Mouse (Mus musculus) kidney, adult 9 months (tissue): ENCODE results near the gene Nup214.

Experiments
- DNase-seq: peaks from one replicate; pipeline ENCODE4 v3.0.0; 2022

Gene Nup214

DNA sequence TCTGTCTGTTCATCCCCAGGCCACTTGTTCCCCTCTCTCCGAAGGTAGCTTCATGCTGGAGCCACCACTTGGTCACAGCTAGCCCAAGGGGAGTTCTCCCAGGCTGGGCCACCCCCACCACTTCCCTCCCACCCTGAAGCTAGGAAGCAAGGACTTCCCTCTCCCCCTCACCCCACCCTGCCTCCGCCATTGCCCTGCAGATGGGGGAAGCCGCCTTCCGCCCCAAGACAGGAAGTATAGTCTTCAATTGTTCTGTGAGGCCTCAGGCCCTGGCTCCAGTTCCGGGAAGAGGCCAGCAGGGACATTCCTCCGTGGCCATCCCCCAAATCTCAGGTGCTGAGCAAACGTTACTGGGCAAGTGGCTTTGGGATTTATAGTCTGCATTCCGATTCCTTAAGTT, 104.3 kb downstream of the Nup214 start:
- DNase-seq: no peak

DNA sequence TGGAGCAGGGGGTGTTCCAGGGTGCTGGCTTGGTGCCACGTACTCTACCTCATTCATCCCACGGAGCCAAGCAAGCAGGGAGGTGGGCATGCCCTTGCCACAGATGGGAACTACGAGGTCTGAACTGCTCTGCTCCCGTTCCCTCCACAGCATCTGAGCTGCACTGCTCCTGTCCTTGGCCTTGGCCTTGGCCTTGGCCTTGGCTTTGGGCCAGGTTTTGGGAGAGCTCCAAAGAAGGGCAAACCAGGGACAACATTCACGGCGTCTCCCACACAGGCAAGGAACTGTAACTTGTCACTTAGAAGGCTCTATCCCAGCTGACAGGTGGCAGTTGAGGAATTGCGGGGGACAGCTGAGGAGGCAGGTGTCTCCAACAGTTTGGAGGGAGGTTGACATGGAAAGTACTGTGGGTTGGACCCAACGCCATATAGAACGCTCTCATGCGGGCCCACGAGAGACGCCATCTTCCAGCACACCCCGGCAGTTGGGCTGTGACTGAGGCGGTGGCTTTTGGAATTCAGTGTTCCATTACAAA, 105.0 kb downstream of the Nup214 start:
- no peak for DNase-seq

DNA sequence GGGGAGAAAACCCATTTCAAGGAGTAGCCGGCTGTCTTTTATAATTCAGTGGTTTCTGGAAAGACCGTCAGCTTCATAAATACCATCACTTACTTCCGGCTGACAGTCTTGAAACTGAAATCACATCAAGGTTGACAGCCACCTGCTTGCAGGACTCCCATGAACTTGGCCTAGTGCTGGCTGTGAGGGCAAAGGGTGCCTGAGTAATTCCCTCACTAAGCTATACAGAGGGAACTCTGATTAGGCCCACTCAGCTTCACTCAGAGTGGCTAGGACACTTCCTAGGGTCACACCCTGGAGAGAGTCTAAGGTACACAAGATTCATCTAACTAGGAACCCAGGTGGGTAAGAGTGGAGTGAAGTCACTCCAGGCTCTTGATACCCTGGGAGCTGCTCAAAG, 106.4 kb downstream of the Nup214 start:
- no peak for DNase-seq

DNA sequence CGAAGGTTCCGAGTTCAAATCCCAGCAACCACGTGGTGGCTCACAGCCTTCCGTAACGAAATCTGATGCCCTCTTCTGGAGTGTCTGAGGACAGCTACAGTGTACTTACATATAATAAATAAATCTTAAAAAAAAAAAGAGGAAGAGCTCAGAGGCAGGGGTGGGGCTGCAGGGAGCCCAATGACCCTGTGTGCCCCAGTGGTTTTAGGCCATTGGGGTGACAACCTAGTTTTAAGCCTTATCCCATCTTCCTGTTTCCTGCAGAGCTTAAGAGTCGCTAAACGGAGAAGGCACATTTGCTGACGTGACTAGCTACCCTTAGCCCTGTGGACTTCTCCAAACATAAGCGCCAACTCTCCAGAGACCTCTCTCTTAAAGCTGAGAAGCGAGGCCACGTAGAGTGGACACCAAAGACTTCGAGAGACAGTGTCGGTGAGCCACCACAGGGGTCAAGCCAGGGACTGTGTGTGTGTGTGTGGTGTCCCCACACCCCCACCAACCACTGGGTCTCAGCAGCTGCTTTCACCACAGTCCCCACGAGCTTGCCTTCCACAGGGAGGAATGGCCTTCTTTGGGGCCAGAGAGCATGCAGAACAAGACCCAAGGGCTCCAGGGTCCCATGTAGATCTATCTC, 107.2 kb downstream of the Nup214 start:
- DNase-seq: no peak

DNA sequence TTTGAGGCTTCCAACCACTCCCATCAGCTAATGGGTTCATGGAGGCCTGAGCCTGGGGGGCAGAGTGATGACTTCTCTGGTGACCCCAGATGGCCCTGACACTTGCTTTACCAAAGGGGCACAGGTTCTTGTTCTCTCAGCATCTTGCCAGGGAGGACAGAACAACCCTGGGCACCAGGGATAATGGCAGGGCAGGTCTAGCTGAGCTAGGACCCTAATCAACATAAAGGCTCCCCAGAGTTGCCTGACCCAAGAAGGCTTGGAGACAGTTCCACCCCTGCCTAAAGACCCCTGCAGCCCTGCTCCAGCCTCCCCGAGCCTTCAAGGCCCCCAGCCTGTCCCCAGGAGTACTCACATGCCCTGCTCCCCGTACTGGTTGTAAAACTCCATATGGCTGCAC, 108.0 kb downstream of the Nup214 start:
- DNase-seq: no peak

DNA sequence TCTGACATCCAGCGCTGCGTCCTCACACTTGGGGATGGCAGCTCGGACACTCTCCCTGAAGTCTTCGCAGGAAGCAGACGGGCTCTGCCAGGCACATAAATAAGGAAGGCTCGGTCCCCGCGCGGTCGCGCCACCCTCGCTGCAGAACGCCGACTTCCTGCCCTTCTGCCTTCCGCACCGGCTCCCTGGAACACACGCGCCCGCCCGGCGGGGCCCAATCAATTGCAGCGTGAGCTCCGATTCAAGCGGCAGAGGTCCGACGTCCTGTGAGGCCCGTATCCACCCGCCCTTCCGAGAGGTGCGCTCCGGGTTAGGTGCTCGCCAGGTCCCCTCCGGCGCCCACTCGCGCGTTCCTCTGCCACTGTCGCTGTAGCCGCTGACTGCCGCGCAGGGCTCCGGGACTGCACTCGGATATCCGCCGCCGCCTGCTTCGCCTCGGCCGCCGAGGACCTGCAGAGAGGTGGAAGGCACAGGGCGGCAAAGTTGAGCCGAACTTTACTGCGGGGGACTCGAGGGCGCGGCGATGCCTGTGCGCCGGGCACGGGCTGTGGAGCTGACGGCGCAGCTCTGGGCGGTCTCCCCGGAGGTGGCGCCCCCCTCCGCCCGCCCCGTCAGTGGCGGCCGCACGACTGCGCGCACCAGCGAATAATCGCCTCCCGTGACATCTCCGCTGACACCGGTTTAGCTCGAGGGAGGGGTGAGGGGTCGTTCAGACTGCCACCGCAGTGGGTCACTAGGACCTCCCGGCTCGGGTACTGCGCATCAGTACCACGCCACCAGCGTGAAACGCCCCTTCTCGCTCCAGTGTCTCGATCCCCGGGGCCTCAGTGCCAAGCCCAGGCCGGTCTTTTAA, 109.1 kb downstream of the Nup214 start:
- no peak for DNase-seq

DNA sequence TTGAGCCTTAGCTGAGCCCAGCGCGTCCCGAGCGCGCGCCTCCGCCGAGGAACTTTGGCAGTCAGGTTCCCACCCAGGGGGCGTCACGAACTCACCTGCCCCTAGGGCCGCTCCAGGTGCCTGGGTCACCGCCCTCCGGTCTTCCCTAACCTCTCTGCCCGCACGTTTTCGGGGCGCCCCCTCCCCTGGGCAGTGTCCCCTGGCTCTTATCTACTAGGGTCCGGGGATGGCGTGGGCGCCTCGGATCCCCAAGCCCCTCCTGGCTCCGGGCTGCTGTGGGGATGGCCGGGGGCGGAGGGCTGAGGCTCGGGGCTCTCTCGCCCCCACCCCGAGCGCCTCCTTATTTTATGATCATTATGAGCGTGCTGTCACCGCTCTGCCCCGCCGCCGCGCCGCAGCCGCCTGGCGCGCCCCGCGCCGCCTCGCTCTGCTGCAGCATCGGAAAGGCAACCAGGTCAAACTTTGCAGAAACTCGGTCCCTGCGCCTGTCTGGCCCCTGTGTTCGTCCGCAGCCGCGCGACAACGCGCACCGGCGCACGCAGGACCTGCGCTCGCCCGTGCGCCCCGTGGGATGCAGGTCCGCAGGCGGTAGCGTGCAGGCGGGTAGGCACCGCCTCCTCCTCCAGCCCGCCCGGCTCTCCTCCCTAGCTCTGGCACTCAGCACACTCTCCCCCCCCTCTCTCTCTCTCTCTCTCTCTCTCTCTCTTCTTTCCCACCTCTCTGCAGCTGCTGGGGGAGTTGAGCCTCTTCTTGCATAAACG, 110.1 kb downstream of the Nup214 start, which contains the start of gene Fam78a:
Gene Fam78a, minus strand, starts transcription at position 747 of the 761 bp plus-strand sequence.
- DNase-seq: no peak

DNA sequence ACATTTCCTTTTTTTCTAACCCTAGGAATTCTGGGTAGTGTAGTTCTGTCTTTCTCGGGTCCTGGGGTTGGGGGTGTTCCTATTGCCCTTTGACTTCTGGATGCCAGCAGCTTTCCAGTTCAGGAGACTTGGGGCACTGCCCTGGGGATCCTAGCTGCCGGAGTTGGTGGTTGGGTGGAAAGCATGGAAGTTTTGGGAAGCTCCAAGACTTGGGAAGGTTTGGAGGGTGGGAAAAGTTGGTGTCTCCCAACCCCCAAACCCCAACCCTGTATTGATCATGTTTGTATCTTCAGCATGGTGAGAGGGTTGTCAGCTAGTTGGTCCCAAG, 110.6 kb downstream of the Nup214 start:
- no peak for DNase-seq

DNA sequence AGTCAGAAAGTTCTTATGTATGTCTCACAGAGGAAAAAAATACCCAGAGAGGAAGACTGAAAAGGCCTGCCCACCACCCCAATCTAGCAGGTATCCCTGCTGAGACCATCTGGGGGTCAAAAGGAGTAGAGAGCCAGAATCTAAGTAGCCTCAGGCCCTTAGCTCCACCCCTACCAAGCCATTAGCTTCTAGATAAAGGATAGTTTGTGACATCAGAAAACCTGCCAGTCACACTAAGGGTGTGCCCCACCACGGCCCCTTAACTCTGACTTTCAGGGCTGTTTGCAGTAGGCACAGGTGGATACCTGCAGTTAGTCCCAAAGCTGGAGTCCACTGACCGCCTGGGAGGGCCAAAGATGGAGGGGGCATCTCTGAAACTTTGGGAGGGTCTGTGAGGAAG, 111.0 kb downstream of the Nup214 start:
- DNase-seq: no peak

DNA sequence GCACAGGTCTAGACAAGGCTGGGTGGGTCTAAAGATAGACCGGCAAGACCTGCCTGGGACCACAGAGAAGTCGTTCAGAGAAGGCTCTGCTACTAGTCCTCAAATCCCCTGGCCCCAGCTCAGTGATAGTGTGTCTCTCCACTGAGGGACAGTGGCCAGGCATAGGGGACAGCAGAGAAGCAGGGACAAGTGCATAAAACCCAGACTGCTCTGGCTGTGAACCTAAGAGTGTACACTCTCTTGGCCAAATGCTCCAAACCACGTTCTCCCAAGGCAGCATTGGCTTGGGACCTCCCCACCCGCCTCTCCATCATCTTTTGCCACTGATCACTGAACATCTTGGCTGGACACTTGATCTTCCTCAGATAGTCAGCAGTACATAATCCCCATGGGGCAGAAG, 113.4 kb downstream of the Nup214 start:
- no peak for DNase-seq

DNA sequence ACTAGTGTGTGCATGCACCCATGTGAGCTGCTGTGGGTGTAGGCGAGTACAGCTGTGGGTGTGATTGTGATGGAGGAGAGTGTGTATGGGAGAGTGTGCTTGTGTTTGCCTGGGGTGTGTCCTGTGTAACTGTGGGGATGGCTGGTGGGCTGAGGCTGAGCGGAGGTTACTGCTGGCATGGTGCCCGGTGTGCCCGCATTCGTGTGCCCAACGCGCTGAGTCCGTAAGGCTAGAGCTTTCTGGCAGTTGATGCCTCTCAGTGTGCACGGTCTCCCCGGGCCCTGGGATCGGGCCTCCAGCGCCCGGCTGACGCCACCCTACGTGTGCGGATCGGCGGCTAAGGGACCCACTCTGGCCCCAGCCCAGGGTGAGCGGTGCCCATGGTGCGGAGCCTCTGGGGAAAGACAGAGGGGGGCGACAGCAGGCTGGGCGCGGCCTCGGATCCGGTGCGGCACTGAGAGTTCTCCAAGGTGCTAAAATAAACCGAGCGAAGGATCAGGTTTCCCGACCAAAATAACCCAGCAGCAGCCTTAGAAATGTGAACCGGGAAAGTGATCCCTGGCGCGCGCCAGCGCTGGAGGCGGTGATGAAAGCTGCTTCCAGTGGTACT, 114.2 kb downstream of the Nup214 start:
- no peak for DNase-seq

DNA sequence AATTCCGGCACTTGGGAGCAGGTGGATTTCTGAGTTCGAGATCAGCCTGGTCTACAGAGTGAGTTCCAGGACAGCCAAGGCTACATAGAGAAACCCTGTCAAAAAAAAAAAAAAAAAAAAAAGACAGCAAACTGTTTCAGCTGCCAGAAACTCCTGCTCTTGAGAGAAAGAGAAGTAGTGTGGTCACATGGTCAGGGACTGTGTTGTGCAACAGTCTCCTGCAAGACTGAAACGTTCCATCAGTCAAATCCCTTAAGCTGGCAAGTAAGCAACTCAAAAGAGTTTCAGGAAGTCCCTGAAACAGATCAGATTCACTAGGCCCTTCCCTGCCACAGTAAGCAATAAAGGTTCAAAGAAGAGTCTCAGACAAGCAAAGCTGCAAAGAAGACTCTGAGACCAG, 115.4 kb downstream of the Nup214 start:
- no peak for DNase-seq

DNA sequence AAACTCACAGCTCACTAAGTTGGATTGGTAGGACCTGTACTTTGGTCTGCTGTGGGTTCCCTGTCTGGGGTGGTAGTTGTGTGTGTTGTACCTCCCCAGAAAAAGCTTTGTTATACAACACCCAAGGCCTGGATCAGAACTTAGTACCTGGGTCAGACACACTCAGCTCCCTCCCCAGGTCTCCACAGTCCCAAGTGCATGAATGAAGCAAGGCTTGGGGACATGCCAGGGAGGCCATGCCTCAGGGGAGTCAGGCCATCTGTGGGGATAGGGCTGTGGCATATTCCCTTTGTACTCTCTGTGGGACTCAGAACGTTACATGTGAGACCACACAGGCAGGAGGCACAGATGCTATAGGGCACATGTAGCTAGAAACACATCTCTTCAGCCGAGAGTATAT, 115.9 kb downstream of the Nup214 start:
- DNase-seq: no peak

DNA sequence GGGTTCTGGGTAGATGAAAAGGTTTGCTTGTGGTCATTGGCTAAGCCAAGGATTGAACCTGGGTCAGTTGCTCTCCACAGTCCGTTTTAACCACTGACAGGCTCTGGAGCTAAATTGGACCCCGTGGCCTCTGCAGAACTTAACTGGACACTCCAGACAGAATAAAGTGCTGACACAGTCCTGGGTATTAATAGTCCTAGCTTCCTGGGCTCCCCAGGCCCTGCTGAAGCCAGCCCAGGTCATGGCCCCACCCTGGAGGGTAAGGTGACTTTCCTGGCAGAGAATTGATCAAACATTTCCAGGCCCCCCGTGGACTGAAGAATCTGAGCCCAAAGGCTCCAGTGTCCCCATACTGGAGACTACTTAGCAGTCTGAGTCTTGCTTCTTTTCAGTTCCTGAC, 117.7 kb downstream of the Nup214 start:
- DNase-seq: peak; percentile 73

DNA sequence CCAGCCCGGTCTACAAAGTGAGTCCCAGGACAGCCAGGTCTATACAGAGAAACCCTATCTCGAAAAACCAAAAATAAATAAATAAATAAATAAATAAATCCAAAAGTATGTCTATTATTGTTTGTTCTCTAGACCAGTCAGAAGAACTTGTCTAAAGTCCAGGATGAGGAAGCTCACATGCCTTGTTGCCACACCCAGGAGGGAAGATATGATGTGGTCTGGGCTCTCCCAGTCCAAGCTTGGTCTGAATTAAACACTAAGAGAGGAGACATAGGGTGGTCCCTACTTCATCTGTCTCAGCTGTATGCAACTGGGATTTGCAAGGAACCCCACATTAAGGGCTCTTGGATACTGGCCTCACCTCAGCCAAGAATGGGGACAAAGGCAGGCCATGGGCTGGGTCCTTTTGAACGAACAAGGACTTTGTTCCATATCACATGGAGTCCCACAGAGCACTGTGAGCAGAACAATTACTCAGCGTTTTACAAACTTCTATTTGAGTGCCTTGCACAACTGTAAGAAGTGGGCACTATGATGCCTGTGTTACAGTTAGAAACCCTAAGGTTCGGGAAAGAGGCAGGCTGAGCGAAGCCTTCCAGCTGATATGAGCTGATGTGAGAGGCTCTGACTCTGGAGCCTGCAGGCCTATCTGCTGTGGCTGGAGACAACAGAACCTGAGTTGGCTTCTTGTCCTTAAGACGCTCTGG, 119.9 kb downstream of the Nup214 start:
- no peak for DNase-seq

DNA sequence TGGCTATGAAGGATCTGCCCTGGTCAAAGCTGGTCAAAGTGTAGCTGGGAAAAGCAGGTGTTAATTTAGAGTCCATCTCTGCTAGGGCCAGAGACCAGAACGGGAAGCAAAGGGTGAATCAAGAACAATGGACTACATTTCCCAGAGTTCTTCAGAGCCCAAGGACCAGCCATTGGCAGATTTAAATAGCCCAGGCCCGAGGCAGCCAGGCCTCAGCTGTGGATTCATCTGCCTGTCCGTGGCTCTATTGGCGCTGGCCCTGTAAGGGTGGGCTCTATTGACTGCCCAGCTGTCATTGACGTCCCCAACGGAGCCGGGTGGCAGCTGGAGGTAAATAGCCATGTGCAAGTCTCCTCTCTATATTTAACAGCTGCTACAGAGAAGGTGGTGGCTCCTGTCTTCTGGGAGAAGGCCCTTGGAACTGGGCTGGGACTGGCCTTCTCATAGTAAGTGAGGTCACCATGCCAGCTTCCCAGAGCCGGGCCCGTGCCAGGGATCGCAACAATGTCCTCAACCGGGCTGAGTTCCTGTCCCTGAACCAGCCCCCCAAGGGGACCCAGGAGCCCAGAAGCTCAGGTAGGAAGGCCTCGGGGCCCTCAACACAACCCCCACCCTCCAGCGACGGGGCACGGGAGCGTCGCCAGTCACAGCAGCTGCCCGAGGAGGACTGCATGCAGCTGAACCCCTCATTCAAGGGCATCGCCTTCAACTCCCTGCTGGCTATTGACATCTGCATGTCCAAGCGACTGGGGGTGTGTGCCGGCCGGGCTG, 121.3 kb downstream of the Nup214 start, which contains the start of gene Plpp7:
Gene Plpp7, plus strand, starts transcription at position 178 of the 771 bp plus-strand sequence.
- DNase-seq: peak; percentile 67

DNA sequence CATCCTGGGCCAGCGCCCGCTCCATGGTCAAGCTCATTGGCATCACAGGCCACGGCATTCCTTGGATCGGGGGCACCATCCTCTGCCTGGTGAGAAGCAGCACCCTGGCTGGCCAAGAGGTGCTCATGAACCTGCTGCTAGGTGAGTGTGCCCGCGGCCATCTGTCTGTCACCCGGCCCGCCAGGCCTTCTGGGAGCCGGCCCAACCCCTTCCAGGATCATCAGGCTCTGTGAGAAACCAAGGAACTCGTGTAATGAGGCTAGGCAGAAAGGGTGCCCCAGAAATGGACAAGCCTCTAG, 121.8 kb downstream of the Nup214 start:
- no peak for DNase-seq

DNA sequence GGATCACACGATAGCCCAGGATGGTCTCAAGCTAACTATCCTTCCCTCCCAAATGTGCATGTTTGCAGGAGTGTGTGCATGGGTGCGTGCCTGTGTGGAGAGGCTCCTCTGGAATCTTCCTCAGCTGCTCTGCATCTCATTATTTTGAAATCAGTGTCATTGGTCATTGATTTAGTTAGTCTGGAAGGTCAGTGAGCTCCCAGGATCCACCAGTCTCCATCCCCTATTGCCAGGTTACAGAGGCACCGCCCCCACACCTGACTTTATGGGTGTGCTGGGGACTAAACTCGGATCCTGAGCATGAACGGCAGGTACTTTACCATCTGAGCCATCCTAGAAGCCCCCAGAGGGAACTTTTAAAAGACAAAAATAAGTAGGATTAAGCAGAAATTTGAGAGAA, 128.7 kb downstream of the Nup214 start:
- no peak for DNase-seq

DNA sequence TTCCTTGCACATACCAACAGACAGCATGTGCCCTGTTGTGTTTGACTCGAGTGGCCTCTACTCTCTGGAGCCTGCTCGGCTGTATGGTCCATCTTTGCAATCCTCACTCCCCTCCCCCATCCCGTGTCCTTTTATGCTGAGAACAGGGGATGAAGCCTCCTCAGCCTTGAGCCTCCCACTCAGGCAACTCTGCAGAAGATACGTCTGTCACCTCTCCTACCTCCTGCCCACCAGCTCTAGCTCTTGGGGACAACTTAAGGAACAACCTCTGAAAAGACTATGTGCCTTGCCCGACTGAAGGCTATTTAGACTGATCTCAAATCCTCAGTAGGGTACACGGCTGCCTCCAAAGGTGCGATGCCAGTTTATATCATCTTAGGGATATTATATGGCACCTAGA, 129.3 kb downstream of the Nup214 start:
- DNase-seq: no peak
